ENCODE assay signal across 9 mouse cellular contexts in genomic region chr11:101889781-101890180, GRCm38 (mm10). TPM values are rescaled to one million over a fixed set of nuclear protein-coding genes. Genes with fewer than 3 reads are reported as not detected.
DNase-seq lines count a peak whose midpoint lies in the region; ATAC-seq and TF ChIP-seq lines count a peak whose summit lies in the region.
"Had no signal": no experiment of that assay in that cellular context is flagged by ENCODE, and none has a peak within 500 bp of the region (broad histone marks: within the 10 kb centered on the region; RNA-seq: fewer than 3 reads in every experiment).

No protein-coding gene starts in this region.

- H3K9ac ChIP-seq in liver, embryonic 11.5 days (ENCODE audit: low read depth, low read length), result no peak overlapping the region
- peak overlapping the region; percentile 47 for H3K9ac ChIP-seq in forebrain, embryonic 13.5 days
- H3K9ac ChIP-seq in intestine, postnatal 0 days (ENCODE audit: low read depth, low read length), result peak overlapping the region; percentile 1; the same call in 1 of the 2 replicates
- H3K9ac ChIP-seq in neural tube, embryonic 15.5 days (replicated peaks), result peak overlapping the region; percentile 28; the same call in 1 of the 2 replicates

- peaks cover 82% of the 10 kb centered on the region for H3K27me3 ChIP-seq in liver, embryonic 11.5 days (replicated peaks; ENCODE audit: control insufficient read depth, insufficient read depth, low read length)
- peaks cover 31% of the 10 kb centered on the region for H3K27me3 ChIP-seq in forebrain, embryonic 13.5 days
- H3K27me3 ChIP-seq in intestine, postnatal 0 days (replicated peaks; ENCODE audit: control insufficient read depth, insufficient read depth, low read length), result peaks cover 21% of the 10 kb centered on the region
- H3K27me3 ChIP-seq in neural tube, embryonic 15.5 days (replicated peaks), result peaks cover 11% of the 10 kb centered on the region

- no peaks in the 10 kb centered on the region for H3K9me3 ChIP-seq in liver, embryonic 11.5 days (ENCODE audit: control insufficient read depth, low read length)
- no peaks in the 10 kb centered on the region for H3K9me3 ChIP-seq in forebrain, embryonic 13.5 days (replicated peaks)
- no peaks in the 10 kb centered on the region for H3K9me3 ChIP-seq in intestine, postnatal 0 days (ENCODE audit: control insufficient read depth)
- no peaks in the 10 kb centered on the region for H3K9me3 ChIP-seq in neural tube, embryonic 15.5 days (replicated peaks)

- ATAC-seq in liver, embryonic 11.5 days (replicated peaks; ENCODE audit: low FRiP score), result no peak
- ATAC-seq in forebrain, embryonic 13.5 days, result no peak
- ATAC-seq in intestine, postnatal 0 days, result no peak
- ATAC-seq in neural tube, embryonic 15.5 days (ENCODE audit: low FRiP score), result no peak
- ATAC-seq: Patski had no signal

- 5% methylated on average over 13 of the region's 13 CpGs for WGBS in liver, embryonic 11.5 days
- WGBS in forebrain, embryonic 13.5 days, result under 1% methylated on average over 13 of the region's 13 CpGs
- 6% methylated on average over 13 of the region's 13 CpGs for WGBS in intestine, postnatal 0 days
- under 1% methylated on average over 13 of the region's 13 CpGs for WGBS in neural tube, embryonic 15.5 days

- no peak for DNase-seq in liver, embryonic 11.5 days (ENCODE audit: low spot score)
- no peak for DNase-seq in liver
- no peak for DNase-seq in frontal cortex, adult 2 months (ENCODE audit: extremely low spot score in 1 of 2, low spot score in 1 of 2)
- DNase-seq in testis, postnatal 14 days (ENCODE audit: low spot score), result no peak
- DNase-seq: cerebellum, adult 8-10 months had no signal

- H3K4me2 ChIP-seq in liver, embryonic 11.5 days, result peak overlapping the region; percentile 46; the same call in 1 of the 2 replicates
- peak overlapping the region; percentile 57 for H3K4me2 ChIP-seq in forebrain, embryonic 13.5 days
- no peak overlapping the region for H3K4me2 ChIP-seq in intestine, postnatal 0 days (replicated peaks; ENCODE audit: low read depth)
- H3K4me2 ChIP-seq in neural tube, embryonic 15.5 days, result peak overlapping the region; percentile 58

- no peak overlapping the region for H3K27ac ChIP-seq in liver, embryonic 11.5 days (ENCODE audit: low read depth, low read length)
- H3K27ac ChIP-seq in forebrain, embryonic 13.5 days, result no peak overlapping the region
- H3K27ac ChIP-seq in intestine, postnatal 0 days (ENCODE audit: low read depth, low read length), result no peak overlapping the region
- no peak overlapping the region for H3K27ac ChIP-seq in neural tube, embryonic 15.5 days (replicated peaks)

- no peak for TF ChIP-seq CTCF in intestine, postnatal 0 days (IDR thresholded peaks at IDR 0.05; ENCODE audit: low read depth)

- no peaks in the 10 kb centered on the region for H3K36me3 ChIP-seq in liver, embryonic 11.5 days (ENCODE audit: control insufficient read depth, insufficient read depth, low read length)
- no peaks in the 10 kb centered on the region for H3K36me3 ChIP-seq in forebrain, embryonic 13.5 days (ENCODE audit: poor library complexity, severe bottlenecking)
- H3K36me3 ChIP-seq in intestine, postnatal 0 days (ENCODE audit: control insufficient read depth, insufficient read depth), result no peaks in the 10 kb centered on the region
- H3K36me3 ChIP-seq in neural tube, embryonic 15.5 days, result no peaks in the 10 kb centered on the region

- H3K4me1 ChIP-seq in liver, embryonic 11.5 days (replicated peaks; ENCODE audit: control insufficient read depth, insufficient read depth, low read length), result peaks cover 18% of the 10 kb centered on the region
- peaks cover 16% of the 10 kb centered on the region for H3K4me1 ChIP-seq in forebrain, embryonic 13.5 days
- 0 out of 2 replicates have a peak, but pooled peaks cover 4% of the 10 kb centered on the region for H3K4me1 ChIP-seq in intestine, postnatal 0 days (replicated peaks; ENCODE audit: control insufficient read depth, insufficient read depth, low read length)
- H3K4me1 ChIP-seq in neural tube, embryonic 15.5 days, result peaks cover 27% of the 10 kb centered on the region

- H3K4me3 ChIP-seq in liver, embryonic 11.5 days (ENCODE audit: low read depth, low read length), result no peak overlapping the region; the same call in 1 of the 2 replicates
- peak overlapping the region; percentile 25 for H3K4me3 ChIP-seq in forebrain, embryonic 13.5 days
- no peak overlapping the region for H3K4me3 ChIP-seq in intestine, postnatal 0 days (ENCODE audit: low read depth, low read length)
- peak overlapping the region; percentile 20 for H3K4me3 ChIP-seq in neural tube, embryonic 15.5 days (replicated peaks)

RNA-seq across cellular contexts. Expression of gene Meox1, which starts 4.4 kb away (rescaled TPM):
- polyA plus RNA-seq in liver, embryonic 11.5 days (2014; fragmentation: Nextera tagmentation; extraction: Ambion mirVana), result 2.8 and 3.6 TPM in 2 replicates
- 0.17 and 0.30 TPM in 2 replicates for polyA plus RNA-seq in forebrain, embryonic 13.5 days (2015; fragmentation: Nextera tagmentation; extraction: Ambion mirVana)
- polyA plus RNA-seq in intestine, postnatal 0 days (2015; fragmentation: Nextera tagmentation; extraction: Ambion mirVana), result 3.8 and 4.1 TPM in 2 replicates
- polyA plus RNA-seq in neural tube, embryonic 15.5 days (2015; fragmentation: Nextera tagmentation; extraction: Ambion mirVana), result 1.3 and 2.0 TPM in 2 replicates
- polyA plus RNA-seq in frontal cortex, adult 2 months (2012; rRNA removed), result 0.71 and 0.84 TPM in 2 replicates

Comparison
In these comparisons a context has a peak if more than half of its experiments do, and no peak if none do; other contexts are left out.
1. H3K4me3 ChIP-seq: peak in forebrain, embryonic 13.5 days (single experiment) and neural tube, embryonic 15.5 days (single experiment); none in liver, embryonic 11.5 days (single experiment) and intestine, postnatal 0 days (single experiment).